Comparison of ENCODE assay signal across 17 mouse cellular contexts in the genomic region with DNA sequence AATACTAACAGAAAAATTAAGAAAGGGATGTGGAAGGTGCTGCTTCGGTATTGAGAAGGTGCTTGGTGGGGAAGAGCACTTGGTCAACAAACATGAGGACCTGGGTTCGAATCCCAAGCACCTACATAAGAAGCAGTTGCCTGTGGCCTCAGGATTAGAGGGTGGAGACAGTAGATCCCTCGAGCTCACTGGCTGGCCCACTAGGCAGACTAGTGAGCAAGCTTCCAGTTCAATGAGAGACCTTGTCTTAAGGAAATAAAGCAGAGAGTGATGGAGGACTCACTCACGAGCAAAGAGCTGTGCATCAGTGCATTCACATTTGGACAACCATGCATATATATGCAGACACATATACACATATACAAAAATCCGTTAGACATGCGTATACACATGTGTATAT.
"Had no signal": no experiment of that assay in that cellular context is flagged by ENCODE, and none has a peak within 500 bp of the region (broad histone marks: within the 10 kb centered on the region; RNA-seq: fewer than 3 reads in every experiment).

No protein-coding gene starts in this region.

- H3K9me3 ChIP-seq: liver, embryonic 13.5 days; megakaryocyte, embryonic 14.5 days; midbrain, embryonic 12.5 days; neural tube, embryonic 13.5 days; neural tube, embryonic 15.5 days; stomach, embryonic 15.5 days had no signal

- H3K4me3 ChIP-seq: liver, embryonic 13.5 days; megakaryocyte, embryonic 14.5 days; midbrain, embryonic 12.5 days; neural tube, embryonic 13.5 days; neural tube, embryonic 15.5 days; stomach, embryonic 15.5 days had no signal

- H3K4me2 ChIP-seq: liver, embryonic 13.5 days; lung, embryonic 14.5 days; midbrain, embryonic 12.5 days; neural tube, embryonic 13.5 days; neural tube, embryonic 15.5 days; stomach, embryonic 15.5 days had no signal

- H3K9ac ChIP-seq: liver, embryonic 13.5 days; lung, embryonic 14.5 days; midbrain, embryonic 12.5 days; neural tube, embryonic 13.5 days; neural tube, embryonic 15.5 days; stomach, embryonic 15.5 days had no signal

- H3K27me3 ChIP-seq: liver, embryonic 13.5 days; megakaryocyte, embryonic 14.5 days; midbrain, embryonic 12.5 days; neural tube, embryonic 13.5 days; neural tube, embryonic 15.5 days; stomach, embryonic 15.5 days had no signal

- DNase-seq: liver, embryonic 13.5 days; lung, adult 18-20 months; lung, embryonic 14.5 days; lung, postnatal 14 days; lung, postnatal 36 days; midbrain, embryonic 14.5 days; right cerebral cortex, postnatal 14 days; thymus, adult 2 months; thymus, postnatal 25 days; thymus, postnatal 4 days had no signal

- H3K27ac ChIP-seq: liver, embryonic 13.5 days; macrophage; midbrain, embryonic 12.5 days; neural tube, embryonic 13.5 days; neural tube, embryonic 15.5 days; stomach, embryonic 15.5 days; stomach, postnatal 0 days had no signal
